Mouse (Mus musculus) testis, adult 2 months (tissue): Measurements from ENCODE around the gene Thpo.

ENCODE experiments used
- CTCF ChIP-seq: fragments of 200-500 bp; IDR thresholded peaks from 2 replicates; pipeline ENCODE4 v1.5.1; 2012; ENCODE audit warnings: low read depth, mild to moderate bottlenecking, inconsistent platforms, low read length, moderate library complexity; ENCODE audit not compliant: control insufficient read depth, insufficient read depth, insufficient replicate concordance
- POLR2A ChIP-seq: fragments of 200-500 bp; IDR thresholded peaks from 2 replicates; pipeline ENCODE4 v1.6.1; 2012; ENCODE audit warnings: low read depth, mild to moderate bottlenecking, inconsistent platforms, low read length, moderate library complexity; ENCODE audit not compliant: control insufficient read depth

DNA sequence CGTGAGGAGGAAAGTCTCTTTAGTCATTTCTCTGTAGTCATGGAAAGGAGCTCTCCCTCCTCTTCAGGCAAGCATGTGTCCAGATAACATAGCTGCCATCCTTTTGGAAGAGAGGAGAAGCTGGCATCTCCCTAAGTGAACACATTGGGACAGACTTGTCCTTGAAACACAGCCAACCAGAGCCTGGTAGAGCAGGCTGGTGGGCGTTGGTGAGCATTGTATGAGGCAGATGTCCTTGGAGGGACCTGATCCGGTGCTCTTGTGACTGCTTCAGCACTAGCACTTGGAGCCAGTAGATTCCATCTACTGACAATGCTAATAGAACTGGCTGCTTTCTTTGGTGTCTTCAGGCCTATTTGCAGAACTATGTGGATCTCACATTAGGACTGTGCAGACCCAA is 45.5 kb upstream of the Thpo start:
- TF ChIP-seq CTCF, result no peak
- no peak for TF ChIP-seq POLR2A
